Mouse (Mus musculus): ENCODE measurements around the gene Gch1. TPM values are rescaled to one million over a fixed set of nuclear protein-coding genes. Genes with fewer than 3 reads are reported as not detected.

Gch1 gene
- total and polyA plus RNA-seq, 3 experiments: 4.4 to 6.6 TPM; not detected in 1

GRCm38 (mm10) chr14:47181497-47182290 lies 7.5 kb downstream of the Gch1 start (continued):
- TF ChIP-seq ZMIZ1 (IDR thresholded peaks at IDR 0.05; ENCODE audit: low read depth, low read length) (no peak), ELF1 (IDR thresholded peaks at IDR 0.05; ENCODE audit: low read depth, low read length) (no peak), BHLHE40 (IDR thresholded peaks at IDR 0.05; ENCODE audit: borderline replicate concordance, low read depth, low read length) (no peak), MAFK (IDR thresholded peaks at IDR 0.05; ENCODE audit: borderline replicate concordance, low read depth, low read length) (no peak), GABPA (IDR thresholded peaks at IDR 0.05; ENCODE audit: low read depth, low read length) (no peak), POLR2AphosphoS2 (IDR thresholded peaks at IDR 0.05; ENCODE audit: low read length) (no peak), ZC3H11A (IDR thresholded peaks at IDR 0.05; ENCODE audit: low read depth, low read length) (no peak)

- no peak overlapping the region for H3K9ac ChIP-seq (ENCODE audit: control insufficient read depth, low read depth, low read length, poor library complexity, severe bottlenecking)
- H3K27me3 ChIP-seq (ENCODE audit: control insufficient read depth in 1 of 2, insufficient read depth in 2 of 2, low read length in 2 of 2): no peaks in the 10 kb centered on the region
- no peaks in the 10 kb centered on the region for H3K9me3 ChIP-seq (replicated peaks; ENCODE audit: insufficient read depth, low read length)
- H3K27ac ChIP-seq (ENCODE audit: control insufficient read depth, low read depth, low read length): no peak overlapping the region
- H3K79me2 ChIP-seq (ENCODE audit: control insufficient read depth, insufficient read depth, low read length, poor library complexity): peaks cover 3% of the 10 kb centered on the region; the same call in 1 of the 2 replicates
- H3K4me3 ChIP-seq (ENCODE audit: control insufficient read depth in 1 of 2, insufficient read depth in 1 of 2, low read depth in 2 of 2, low read length in 2 of 2): no peak overlapping the region
- peaks cover 0 to 5% of the 10 kb centered on the region in 2 experiments; a peak in 2 of 4 replicates for H3K4me1 ChIP-seq (ENCODE audit: control insufficient read depth in 1 of 2, insufficient read depth in 2 of 2, low read length in 2 of 2)
- no peak for DNase-seq (ENCODE audit: low read depth, low spot score)
- H3K36me3 ChIP-seq (ENCODE audit: control insufficient read depth in 1 of 2, insufficient read depth in 2 of 2, low read length in 2 of 2): peaks cover 0 to 3% of the 10 kb centered on the region in 2 experiments; a peak in 3 of 4 replicates
- TF ChIP-seq SMC3 (IDR thresholded peaks at IDR 0.05; ENCODE audit: low read depth, low read length): no peak
- no peak for TF ChIP-seq USF1 (IDR thresholded peaks at IDR 0.05; ENCODE audit: low read depth, low read length)
- TF ChIP-seq MAX (IDR thresholded peaks at IDR 0.05; ENCODE audit: low read length): no peak
- TF ChIP-seq JUND (IDR thresholded peaks at IDR 0.05; ENCODE audit: low read depth, low read length): no peak
- no peak for TF ChIP-seq RAD21 (IDR thresholded peaks at IDR 0.05; ENCODE audit: low read depth, low read length)
- no peak for TF ChIP-seq CHD2 (IDR thresholded peaks at IDR 0.05; ENCODE audit: low read length)
- TF ChIP-seq NELFE (IDR thresholded peaks at IDR 0.05; ENCODE audit: low read depth, low read length): no peak
- no peak for TF ChIP-seq ZKSCAN1 (IDR thresholded peaks at IDR 0.05; ENCODE audit: low read depth, low read length)
- no peak for TF ChIP-seq ELF1 (IDR thresholded peaks at IDR 0.05; ENCODE audit: low read depth, low read length)
- TF ChIP-seq TCF12 (IDR thresholded peaks at IDR 0.05; ENCODE audit: low read depth, low read length): no peak
- TF ChIP-seq E2F4 (IDR thresholded peaks at IDR 0.05; ENCODE audit: borderline replicate concordance, low read depth, low read length): no peak
- no peak for TF ChIP-seq TAL1 (IDR thresholded peaks at IDR 0.05; ENCODE audit: low read length)
- no peak for TF ChIP-seq USF2 (IDR thresholded peaks at IDR 0.05; ENCODE audit: borderline replicate concordance in 1 of 2, insufficient read depth in 1 of 2, low read depth in 1 of 2, low read length in 2 of 2)
- no peak for TF ChIP-seq MYB (IDR thresholded peaks at IDR 0.05; ENCODE audit: low read depth, low read length)
Observed at GRCm38 (mm10) chr14:47178851-47179250, 10.4 kb downstream of the Gch1 start.

Measured in MEL (cell line).